Mouse (Mus musculus) embryonic fibroblast, embryonic 13.5 days (primary cell): ENCODE measurements at regions not wholly inside any gene's neighbourhood (a gene's known extent, or its start where the extent isn't known, plus 50 kb on each side); places are given as distances from the start of the nearest gene placed in this dataset.

Experiments
- CTCF ChIP-seq: IDR thresholded peaks from 2 replicates; pipeline ENCODE4 v1.5.1; 2011; ENCODE audit warnings: mild to moderate bottlenecking, control low read depth, low read length, moderate library complexity, borderline replicate concordance; ENCODE audit not compliant: insufficient read depth
- POLR2A ChIP-seq: IDR thresholded peaks from 2 replicates; pipeline ENCODE4 v1.6.1; 2011; ENCODE audit warnings: low read depth, mild to moderate bottlenecking, control low read depth, low read length, moderate library complexity

GRCm38 (mm10) chr13:82305076-82305475 lies 522.2 kb downstream of the Cetn3 start:
- TF ChIP-seq CTCF (no peak), POLR2A (no peak)
